Mouse (Mus musculus) embryo, embryonic 9.5 days (tissue): Measurements from ENCODE around the gene Slc6a19.
"Not testable (repeated sequence)": the region's sequence is repeated elsewhere in the genome, so short reads cannot be mapped to it uniquely, and the experiment has no call there.

Source experiments
- DNase-seq: peaks from one replicate; pipeline ENCODE4 v3.0.0-alpha.2; 2017; ENCODE audit errors: extremely low spot score

Slc6a19 gene

DNA sequence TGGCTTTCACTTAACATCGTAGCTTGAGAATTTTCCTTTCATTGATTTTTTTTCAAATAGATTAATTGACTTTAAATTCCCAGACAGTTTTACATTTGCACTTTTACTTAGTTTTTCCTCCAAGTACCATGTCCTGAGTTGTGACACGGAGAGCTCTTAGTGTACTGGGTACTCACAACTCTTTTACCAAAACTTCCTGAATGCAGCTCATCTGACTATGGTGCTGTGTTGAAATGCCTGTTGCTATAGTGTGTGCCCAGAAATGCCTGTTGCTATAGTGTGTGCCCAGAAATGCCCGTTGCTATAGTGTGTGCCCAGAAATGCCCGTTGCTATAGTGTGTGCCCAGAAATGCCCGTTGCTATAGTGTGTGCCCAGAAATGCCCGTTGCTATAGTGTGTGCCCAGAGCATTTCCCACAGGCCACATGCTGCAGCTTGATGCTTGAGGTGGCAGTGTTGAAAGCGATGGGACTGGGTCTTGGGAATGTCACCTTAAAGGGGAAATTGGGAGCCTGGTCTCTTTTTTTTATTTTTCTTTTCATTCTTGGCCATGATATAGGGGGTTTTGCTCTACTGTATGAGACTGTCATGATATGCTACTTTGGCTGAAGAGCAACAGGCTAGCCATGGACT, at the start of gene Slc6a19:
Slc6a19 (minus strand) TSS at position 172 of the 632 bp plus-strand sequence.
- DNase-seq, result no peak

DNA sequence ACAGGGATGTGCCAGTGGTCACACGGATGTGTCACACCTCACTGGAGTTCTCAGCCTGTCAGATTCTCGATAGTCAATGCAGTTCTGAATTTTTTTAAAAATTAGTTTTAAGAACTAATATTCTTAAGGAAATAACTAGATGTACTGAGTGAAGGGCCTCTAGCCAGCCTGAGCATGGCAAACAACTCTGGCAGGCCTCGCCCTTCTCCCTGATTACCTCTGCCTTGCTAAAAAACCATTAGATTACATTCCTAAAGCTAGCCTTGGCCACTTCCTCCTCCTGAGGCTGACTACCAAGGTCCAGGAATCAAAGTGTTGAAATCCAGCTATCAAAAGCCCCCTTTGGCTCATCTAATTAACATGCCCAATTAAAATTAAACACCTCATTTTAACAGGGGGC, 46.6 kb upstream of the Slc6a19 start:
- no peak for DNase-seq

DNA sequence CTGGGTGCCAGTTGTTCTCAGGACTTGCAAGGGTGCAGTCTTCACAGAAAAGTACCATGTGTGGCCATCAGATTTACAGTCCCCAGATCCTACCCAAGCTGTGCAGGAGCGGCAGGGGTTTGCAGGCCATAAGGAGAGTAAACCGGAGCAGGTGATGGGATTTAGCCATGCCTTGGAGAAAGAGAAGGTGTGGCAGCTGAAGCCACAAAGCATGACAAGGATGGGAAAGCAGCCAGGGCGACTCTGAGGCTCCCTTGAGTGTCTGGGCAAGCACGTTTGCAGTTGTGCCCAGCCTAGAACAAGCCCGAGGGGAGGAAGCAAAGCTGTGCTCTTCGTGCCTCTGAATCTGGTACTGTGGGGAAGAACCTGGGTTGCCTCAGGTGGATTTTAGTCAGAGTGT, 45.8 kb upstream of the Slc6a19 start:
- DNase-seq, result no peak

DNA sequence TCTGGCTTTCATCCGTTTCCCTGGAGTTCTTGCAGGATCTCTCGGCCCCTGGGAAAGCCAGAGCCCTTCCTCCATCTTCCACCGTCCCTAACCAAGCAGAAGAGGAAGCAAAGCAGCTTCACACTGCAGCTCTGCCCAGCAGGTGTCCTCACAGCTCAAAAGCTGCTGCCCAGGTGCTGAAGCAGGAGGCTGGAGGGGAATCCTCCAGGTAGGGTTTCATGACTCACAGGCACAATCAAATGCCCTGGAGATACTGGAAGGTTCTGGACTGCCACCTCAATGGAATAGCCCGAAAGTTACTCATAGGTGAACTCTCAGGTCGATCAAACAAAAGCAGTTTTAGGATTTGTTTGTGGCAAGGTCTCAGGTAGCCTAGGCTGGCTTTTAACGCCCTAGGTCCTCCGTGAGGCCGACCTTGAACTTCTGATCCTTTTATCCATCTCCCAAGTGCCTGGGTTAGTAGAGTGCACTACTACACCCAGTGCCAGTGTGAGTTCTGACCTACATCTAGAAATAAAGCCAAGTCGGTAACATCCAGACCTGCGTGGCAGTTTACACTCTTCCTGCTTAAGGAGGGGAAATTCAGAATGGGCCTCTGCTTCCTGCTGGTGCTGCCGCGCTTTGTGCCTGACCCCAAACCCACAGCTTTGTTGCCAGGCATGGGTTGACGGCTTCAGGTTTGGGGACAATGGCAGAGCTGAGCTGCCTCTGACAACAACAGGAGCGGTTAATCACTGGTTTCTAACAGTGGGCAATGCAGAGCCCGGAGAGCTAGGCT, 44.2 kb upstream of the Slc6a19 start:
- no peak for DNase-seq

DNA sequence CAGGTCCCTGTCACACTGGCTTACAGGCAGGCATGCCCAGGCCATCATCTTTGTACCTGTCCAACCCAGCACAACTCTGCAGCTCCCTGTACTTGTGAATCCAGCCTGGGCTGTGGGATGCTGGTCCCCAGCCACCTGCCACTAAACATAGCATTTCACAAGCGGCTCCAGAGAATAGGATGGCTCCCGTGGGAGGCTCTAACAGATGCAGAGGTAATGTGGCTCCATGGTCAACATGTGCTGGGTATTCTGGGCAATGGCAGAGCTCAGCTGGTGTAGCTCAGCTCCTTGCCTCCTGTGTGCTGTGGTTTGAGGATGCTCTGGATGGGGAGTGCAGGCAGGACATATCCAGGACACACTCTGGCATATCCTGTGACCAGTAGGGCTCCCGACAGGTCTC, 39.0 kb upstream of the Slc6a19 start:
- no peak for DNase-seq

DNA sequence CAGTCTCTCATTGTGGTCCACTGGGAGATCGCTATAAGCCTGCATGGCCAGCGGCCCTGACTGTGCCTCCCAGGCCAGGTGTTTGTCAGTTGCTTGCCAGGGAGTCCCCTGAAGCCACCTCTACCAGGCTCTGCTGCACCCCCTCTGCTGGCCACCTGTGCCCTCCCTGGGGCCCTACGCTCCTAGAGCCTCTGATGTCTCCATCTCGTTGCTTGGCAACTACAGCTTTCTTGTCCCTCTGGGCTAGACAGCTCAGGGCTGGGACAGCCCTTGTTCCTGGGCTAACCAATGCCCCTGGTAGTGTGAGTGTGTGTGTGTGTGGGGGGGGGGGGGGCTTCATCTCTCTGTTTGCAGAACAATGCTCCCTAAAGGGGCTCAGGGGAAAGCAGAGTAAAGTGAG, 38.3 kb upstream of the Slc6a19 start:
- no peak for DNase-seq

DNA sequence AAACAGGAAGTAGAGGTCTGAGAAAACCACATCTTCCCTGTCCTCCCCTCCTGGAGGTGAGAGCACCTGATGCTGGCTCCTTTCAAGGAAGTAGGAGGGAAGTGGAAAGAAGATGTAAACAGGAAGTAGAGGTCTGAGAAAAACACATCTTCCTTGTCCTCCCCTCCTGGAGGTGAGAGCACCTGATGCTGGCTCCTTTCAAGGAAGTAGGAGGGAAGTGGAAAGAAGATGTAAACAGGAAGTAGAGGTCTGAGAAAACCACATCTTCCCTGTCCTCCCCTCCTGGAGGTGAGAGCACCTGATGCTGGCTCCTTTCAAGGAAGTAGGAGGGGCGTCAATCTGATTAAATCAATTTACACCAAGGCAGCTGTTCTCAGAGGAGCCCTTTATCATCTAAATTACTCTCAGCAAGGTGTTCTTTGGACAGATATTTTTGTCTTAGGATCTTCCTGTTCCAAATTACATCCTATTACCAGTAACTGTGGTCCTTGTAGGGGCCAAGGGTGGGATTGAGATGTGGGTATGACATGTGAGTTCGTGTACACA, 35.8 kb upstream of the Slc6a19 start:
- not testable (repeated sequence) for DNase-seq

DNA sequence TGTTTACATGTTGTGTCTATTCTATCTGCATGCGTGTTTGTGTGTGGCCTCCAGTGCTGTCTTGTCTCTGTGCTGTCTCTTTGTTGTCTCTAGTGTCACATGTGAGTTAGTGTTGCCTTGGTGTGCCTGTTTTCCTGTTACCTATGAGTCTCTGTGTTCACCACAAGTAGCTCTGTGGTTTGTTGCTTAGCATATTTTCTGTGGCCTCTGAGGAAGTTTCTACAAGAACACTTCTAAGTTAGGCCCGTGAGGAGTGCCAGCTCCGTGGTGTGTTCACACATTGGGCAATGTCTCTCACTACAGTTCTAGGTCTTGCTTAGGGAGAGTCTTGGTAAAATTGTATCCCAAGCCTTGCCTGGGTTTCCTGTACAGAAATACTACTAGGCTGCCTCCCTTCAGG, 32.3 kb upstream of the Slc6a19 start:
- no peak for DNase-seq

DNA sequence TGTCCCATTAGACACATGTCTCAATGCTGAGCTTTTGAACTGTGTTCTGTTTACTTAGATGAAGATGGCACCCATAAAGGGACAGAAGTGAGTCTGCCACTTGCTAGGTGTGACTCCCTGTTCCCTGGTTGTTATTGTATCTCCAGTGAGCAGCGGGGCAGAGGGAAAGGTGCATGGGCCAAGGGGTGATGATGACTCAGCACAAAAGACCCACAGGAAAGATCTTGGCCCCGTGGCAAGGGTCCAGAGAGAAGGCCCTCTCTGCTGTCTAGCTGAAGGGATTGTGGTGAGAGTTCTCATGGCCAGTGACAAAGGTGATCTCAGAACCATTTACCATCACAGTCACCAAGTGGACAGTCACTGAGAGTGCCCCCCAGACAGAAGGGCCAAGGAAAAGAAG, 31.3 kb upstream of the Slc6a19 start:
- no peak for DNase-seq

DNA sequence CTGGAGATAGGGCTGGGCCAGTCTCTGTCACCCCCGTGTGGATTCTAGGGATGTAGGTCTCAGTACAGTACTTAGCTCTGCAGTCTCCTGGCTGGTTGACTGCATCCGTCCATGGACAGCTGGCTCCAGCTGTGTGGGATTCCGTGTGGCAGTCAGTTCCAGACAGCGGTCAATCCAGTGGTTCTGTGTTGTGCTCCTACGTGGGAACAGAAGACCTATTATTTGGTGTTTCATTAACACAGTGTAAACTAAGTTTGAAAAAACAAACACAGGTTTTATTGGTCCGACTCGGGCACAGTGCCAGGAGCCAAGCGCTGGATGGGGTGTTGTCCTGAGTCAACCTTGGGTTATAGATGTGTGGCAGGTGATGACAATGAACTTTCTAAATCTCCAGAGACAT, 30.6 kb upstream of the Slc6a19 start:
- no peak for DNase-seq

DNA sequence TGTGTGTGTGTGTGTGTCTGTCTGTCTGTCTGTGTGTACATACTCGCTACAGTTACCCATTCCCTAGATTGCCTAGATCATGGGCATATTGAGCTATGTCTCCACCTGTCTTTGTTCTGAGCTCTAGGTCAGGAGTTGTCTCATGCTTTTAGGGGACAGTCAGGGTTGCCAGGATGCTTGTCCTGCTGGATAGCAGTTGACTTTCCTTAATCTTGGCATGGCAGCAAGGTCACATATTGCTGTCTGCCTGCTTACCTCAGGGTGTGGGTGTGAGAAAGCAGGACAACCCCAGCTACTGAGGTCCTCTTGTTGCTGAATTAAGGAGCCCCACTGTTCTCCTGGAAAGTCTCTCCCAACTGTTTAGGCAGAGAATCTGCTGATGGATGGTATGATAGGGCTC, 29.7 kb upstream of the Slc6a19 start:
- no peak for DNase-seq

DNA sequence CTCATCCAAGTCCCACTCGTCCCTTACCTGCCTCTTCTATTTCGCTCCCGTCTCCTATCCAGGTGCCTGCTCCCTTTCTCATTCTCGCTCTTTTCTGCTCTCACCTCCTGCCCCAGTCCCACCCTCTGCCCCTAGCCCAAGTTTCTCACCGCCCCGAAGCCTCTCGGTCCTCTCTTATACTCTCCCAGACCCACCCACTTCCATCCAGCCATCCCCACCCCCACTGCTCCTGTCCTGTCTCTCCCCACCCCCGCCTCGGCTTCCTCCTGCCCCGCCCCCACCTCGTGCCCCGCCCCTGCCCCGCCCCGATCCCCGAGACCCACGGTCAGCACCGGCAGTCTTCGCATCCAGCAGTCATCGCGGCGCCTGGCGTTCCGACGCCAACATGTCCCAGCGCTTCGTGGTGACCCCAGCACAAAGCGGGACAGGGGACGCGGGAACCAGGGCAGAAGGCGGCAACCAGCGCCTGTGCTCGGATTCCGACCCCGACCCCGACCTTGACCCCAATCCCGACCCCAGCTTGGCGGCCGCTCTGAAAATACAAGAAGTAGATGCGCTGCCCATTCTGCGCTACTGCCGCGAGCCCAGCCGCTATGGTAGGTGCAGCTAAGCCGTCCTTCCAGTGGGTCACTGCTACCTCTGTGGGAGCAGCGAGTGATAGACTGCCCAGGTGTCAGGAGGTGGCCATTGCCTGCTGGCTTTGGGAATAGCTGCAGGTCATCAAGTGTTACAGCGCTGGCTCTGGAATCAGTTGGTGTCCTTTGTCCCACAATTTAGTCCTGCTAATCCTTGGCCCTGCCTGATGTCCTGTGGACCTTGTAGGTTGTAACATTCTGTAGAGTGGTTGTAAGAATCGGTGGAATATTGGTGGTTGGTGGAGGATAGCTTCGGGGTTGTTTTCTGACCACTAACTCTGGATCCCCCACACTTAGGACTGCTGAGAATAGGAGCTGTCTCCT, 28.4 kb upstream of the Slc6a19 start, which contains the start of gene Slc12a7:
Slc12a7 (plus strand) TSS at position 353 of the 959 bp plus-strand sequence.
- DNase-seq, result peak; percentile 58

DNA sequence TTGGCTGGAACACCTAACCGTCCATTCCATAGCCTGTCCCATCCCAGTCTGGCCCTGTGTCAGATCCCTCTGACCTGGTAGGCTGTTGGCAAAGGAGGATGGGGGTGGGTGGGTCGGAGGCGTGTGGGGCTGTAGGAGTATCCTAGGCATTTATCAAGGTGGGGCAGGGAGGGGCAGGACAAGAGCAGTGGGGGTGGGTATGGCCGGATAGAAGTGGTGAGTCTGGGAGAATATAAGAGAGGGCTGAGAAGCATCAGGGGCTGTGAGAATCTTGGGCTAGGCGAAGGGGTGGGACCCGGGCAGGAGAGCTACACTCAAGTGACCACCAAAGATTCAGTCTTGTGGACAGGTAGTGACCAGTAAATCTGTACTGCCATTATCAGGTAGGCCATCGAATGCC, 27.6 kb upstream of the Slc6a19 start:
- no peak for DNase-seq

DNA sequence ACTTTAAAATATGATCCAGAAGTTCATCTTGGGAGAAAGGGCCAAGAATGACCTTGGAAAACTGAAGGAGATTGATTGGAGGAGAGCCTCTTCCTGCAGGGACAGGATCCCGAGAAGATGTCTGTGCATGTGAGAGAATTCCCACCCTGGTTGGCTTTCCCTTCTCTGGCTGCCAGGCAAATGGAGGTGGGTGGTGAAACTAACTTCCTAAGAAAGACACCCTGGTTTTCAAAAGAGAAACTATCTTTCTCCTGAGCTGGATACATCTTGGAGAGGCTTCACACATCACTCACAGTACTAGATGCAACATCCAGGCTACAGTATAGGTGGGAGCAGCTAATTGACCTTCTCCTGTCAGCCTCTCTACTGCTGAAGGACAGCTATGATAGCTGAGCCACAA, 26.2 kb upstream of the Slc6a19 start:
- no peak for DNase-seq

DNA sequence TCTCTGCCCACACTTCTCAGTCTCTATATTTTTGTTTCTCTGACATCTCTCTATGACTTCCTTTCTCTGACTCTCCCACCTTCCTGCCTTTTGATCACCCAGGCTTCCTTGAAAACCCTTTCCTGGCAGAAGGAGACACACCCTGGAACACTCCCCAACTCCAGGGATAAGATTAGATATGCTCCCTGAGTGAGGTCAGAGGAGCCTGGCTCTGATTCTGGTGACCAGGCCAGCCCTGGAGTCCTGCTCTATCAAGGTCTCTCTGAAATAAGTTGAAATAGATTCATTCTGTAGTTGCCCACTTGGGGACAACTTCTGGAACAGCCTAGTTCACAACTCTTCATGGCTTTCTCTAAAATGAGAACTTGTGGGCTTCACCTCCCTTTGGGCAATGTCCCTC, 24.0 kb upstream of the Slc6a19 start:
- no peak for DNase-seq

DNA sequence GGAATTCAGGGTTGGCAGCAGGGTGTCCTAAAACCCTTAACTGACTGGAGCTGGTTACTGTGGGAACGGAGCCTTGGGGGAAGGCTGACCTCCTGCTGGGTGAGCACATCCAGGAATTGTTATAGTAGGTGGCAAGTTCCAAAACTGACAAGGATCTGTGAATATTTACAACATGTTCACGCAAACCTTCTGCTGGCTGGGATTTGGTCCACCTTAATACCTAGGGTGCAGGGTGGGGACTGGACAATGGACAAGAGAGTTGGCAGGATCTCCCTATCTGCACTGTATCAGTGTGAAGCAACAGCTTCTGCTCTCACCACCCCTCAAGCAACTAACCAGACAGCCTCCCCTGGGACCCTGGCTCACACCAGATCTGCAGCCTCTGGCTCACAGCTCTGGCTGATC, 23.0 kb upstream of the Slc6a19 start:
- DNase-seq, result no peak

DNA sequence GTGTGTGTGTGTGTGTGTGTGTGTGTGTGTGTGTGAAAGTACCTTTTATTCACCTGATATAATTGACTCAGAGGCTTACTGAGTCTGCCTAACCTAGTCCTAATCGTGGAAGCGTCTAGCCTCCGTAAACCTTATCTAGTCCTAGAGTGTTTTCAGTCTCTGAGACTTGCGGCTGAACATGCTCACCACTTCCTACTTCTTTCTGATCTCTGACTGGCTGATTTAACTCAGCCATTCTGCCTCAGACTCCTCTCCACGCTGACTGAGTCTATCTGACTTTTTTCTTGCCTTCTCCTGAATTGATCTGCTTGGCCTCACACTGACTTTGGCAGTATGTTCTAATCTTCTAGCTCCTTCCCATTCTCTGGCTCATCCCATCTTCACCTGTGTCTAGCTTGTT, 20.6 kb upstream of the Slc6a19 start:
- no peak for DNase-seq

DNA sequence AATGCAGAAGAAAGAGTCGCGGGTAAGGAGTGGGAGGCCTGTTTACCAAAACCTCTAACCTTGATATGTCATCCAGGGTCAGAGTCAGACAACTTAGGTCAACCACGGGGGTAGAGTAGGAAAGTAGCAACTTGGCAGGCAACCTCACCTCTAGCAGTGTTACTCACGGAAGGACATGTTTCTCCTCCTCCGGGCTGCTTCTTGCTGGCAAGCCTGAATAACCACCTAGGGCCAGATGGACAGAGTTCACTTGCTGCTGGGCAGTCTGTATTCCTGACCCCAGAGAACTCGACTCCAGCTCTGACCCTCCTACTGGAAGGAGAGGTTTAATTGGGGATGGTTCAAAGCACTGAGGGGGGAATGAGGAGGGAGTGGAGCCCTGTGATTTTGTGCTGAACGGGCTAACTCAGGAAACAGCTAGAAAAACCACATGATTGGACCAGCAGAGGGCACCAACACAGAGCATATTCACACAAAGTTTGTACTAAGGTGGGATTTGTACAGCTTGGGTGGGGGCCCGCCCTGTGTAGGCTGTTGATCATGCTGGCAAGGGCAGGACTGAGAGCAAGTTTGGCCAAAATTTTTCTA, 18.5 kb upstream of the Slc6a19 start:
- DNase-seq, result peak; percentile 41

DNA sequence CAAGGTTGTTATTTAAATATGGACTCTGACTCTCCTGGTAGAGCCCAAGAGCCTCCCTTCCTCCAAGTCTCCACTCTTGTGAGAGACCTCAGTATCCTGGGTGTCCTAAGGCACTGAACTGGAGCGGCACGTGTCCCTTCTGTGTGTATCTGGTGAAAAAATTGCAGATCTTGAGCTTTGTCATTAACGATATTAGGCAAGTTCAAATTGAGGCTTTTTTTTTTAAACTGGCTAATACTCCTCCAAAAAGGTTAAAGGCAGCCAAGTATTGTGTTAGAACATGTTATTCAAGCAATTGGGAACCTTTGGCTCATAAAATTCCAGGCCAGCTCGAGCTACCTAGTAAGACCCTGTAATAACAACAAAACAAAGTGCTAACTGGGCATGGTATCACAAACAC, 15.6 kb upstream of the Slc6a19 start:
- no peak for DNase-seq

DNA sequence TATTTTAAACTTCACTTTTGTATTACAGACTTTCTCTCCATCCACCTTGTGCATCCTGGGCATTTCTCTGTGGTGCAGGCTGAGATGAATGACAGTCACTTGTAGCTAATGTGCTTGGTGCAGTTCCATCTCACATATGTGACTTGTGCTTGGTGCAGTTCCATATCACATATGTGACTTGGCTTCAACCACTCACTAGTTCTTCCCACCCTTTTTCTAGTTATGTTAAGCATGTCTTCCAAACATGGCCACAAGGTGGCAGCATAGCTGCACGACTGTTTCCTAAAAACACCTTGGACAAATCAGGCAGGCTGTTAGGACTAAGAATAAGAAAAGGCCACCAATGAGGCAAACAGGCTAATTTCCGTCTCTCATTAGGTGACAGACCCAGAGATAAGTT, 13.6 kb upstream of the Slc6a19 start:
- peak; percentile 80 for DNase-seq

DNA sequence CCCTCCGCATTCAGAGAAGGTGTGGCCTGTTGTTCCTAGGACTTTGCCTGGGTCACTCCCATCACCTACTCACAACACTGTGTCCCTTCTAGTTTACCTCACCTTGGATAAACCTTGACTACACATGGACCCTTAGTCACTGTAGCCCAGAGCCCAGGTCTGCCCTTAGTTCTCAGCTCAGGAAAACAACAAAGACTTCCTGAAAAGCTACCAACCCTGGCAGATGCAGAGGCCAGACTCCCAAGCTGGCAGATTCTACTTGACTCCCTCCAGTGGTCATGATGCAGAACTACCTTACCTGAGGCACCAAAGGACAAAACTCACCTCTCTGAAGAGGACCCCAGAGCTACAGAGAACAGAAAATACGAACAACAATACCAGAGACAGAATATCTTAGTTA, 9.4 kb upstream of the Slc6a19 start:
- no peak for DNase-seq

DNA sequence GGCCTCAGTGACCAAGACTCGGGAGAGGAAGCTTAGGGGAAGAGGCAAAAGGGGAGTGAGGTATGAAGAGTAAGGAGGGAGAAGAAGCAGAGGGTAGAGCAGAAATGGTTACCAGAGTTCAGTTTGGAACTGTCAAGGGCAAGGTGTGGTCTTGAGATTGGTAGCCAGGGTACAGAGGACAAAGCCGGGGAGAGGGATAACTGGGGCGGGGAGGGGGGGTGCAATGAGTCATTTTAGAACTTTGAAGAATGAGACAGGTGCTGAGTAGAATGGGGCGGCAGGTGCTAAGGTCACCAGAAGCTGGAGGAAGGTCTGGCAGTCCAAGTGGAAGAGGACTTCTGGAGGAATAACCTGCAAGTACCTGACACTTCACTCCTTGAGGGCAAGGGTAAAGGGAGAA, 8.5 kb upstream of the Slc6a19 start:
- DNase-seq, result no peak
